Comparison of ENCODE assay signal across 12 mouse cellular contexts in genomic region chr17:78409900-78410299, GRCm38 (mm10). TPM values are rescaled to one million over a fixed set of nuclear protein-coding genes. Genes with fewer than 3 reads are reported as not detected.
DNase-seq lines count a peak whose midpoint lies in the region; ATAC-seq and TF ChIP-seq lines count a peak whose summit lies in the region.
"Had no signal": no experiment of that assay in that cellular context is flagged by ENCODE, and none has a peak within 500 bp of the region (broad histone marks: within the 10 kb centered on the region; RNA-seq: fewer than 3 reads in every experiment).

No protein-coding gene starts in this region.

- TF ChIP-seq POLR2A in lung, adult 2 months (IDR thresholded peaks at IDR 0.05; ENCODE audit: borderline replicate concordance, extremely low read depth, low read depth, low read length) = no peak
- no peak for TF ChIP-seq POLR2A in brain, embryonic 14.5 days (IDR thresholded peaks at IDR 0.05; ENCODE audit: borderline replicate concordance, extremely low read depth, insufficient read depth, insufficient read length, poor library complexity, severe bottlenecking)

- no peak overlapping the region for H3K9ac ChIP-seq in embryonic facial prominence, embryonic 15.5 days
- H3K9ac ChIP-seq in lung, embryonic 16.5 days (ENCODE audit: low read length) = no peak overlapping the region
- H3K9ac ChIP-seq in hindbrain, embryonic 16.5 days (ENCODE audit: low read depth, low read length) = no peak overlapping the region

- H3K27me3 ChIP-seq in embryonic facial prominence, embryonic 15.5 days = no peaks in the 10 kb centered on the region
- H3K27me3 ChIP-seq in embryonic facial prominence, embryonic 10.5 days (replicated peaks; ENCODE audit: low read depth, poor library complexity, severe bottlenecking) = no peaks in the 10 kb centered on the region
- H3K27me3 ChIP-seq in lung, embryonic 16.5 days (ENCODE audit: control insufficient read depth, insufficient read depth, low read depth, low read length) = no peaks in the 10 kb centered on the region
- H3K27me3 ChIP-seq in hindbrain, embryonic 16.5 days (replicated peaks; ENCODE audit: control insufficient read depth, insufficient read depth, low read length) = no peaks in the 10 kb centered on the region

- 54% methylated on average over 2 of the region's 2 CpGs for WGBS in embryonic facial prominence, embryonic 15.5 days
- 42% methylated on average over 2 of the region's 2 CpGs for WGBS in embryonic facial prominence, embryonic 10.5 days
- 44% methylated on average over 2 of the region's 2 CpGs for WGBS in lung, embryonic 16.5 days
- WGBS in lung, adult 2 months = 57% methylated on average over 2 of the region's 2 CpGs
- WGBS in hindbrain, embryonic 16.5 days = 43% methylated on average over 2 of the region's 2 CpGs

- H3K4me1 ChIP-seq in embryonic facial prominence, embryonic 15.5 days = 0 out of 2 replicates have a peak, but pooled peaks cover 3% of the 10 kb centered on the region
- peaks cover 8% of the 10 kb centered on the region; the same call in 1 of the 2 replicates for H3K4me1 ChIP-seq in embryonic facial prominence, embryonic 10.5 days
- peaks cover 7% of the 10 kb centered on the region for H3K4me1 ChIP-seq in lung, embryonic 16.5 days (replicated peaks; ENCODE audit: control insufficient read depth, insufficient read depth, low read length)
- H3K4me1 ChIP-seq in lung, adult 2 months (ENCODE audit: control insufficient read depth, insufficient read depth, low read length) = peaks cover 5% of the 10 kb centered on the region
- H3K4me1 ChIP-seq in hindbrain, embryonic 16.5 days (ENCODE audit: control insufficient read depth, insufficient read depth, low read depth, low read length) = no peaks in the 10 kb centered on the region

- H3K9me3 ChIP-seq in embryonic facial prominence, embryonic 15.5 days (replicated peaks) = no peaks in the 10 kb centered on the region
- no peaks in the 10 kb centered on the region for H3K9me3 ChIP-seq in embryonic facial prominence, embryonic 10.5 days
- H3K9me3 ChIP-seq in lung, embryonic 16.5 days (ENCODE audit: control insufficient read depth, low read length) = no peaks in the 10 kb centered on the region
- H3K9me3 ChIP-seq in hindbrain, embryonic 16.5 days (ENCODE audit: control insufficient read depth, low read length) = no peaks in the 10 kb centered on the region

- H3K27ac ChIP-seq in embryonic facial prominence, embryonic 15.5 days (replicated peaks) = no peak overlapping the region
- no peak overlapping the region for H3K27ac ChIP-seq in embryonic facial prominence, embryonic 10.5 days (replicated peaks)
- H3K27ac ChIP-seq in lung, embryonic 16.5 days (ENCODE audit: low read length) = no peak overlapping the region
- H3K27ac ChIP-seq in hindbrain, embryonic 16.5 days (ENCODE audit: low read depth, low read length) = no peak overlapping the region

- DNase-seq in embryonic facial prominence, embryonic 10.5 days (ENCODE audit: low spot score) = no peak
- DNase-seq in lung, adult 2 months = no peak
- DNase-seq in brain, embryonic 14.5 days (ENCODE audit: low read depth) = peak; percentile 64
- DNase-seq in right cerebral cortex, adult 18-20 months = no peak
- DNase-seq: adrenal gland, postnatal 25 days; heart, postnatal 10 days; kidney, adult 9 months; thymus, postnatal 4 days had no signal

- no peak for TF ChIP-seq CTCF in lung, adult 2 months (IDR thresholded peaks at IDR 0.05; ENCODE audit: insufficient read depth, low read length)
- TF ChIP-seq CTCF in brain, embryonic 14.5 days (IDR thresholded peaks at IDR 0.05; ENCODE audit: borderline replicate concordance, extremely low read depth, insufficient read depth, insufficient read length) = no peak

- no peak overlapping the region for H3K4me2 ChIP-seq in embryonic facial prominence, embryonic 15.5 days (replicated peaks)
- no peak overlapping the region for H3K4me2 ChIP-seq in lung, embryonic 16.5 days (ENCODE audit: low read depth, low read length)
- H3K4me2 ChIP-seq in hindbrain, embryonic 16.5 days (ENCODE audit: low read length) = no peak overlapping the region

- H3K36me3 ChIP-seq in embryonic facial prominence, embryonic 15.5 days = 0 out of 2 replicates have a peak, but pooled peaks cover 12% of the 10 kb centered on the region
- H3K36me3 ChIP-seq in embryonic facial prominence, embryonic 10.5 days (replicated peaks) = peaks cover 32% of the 10 kb centered on the region; the same call in 1 of the 2 replicates
- H3K36me3 ChIP-seq in lung, embryonic 16.5 days (ENCODE audit: control insufficient read depth, insufficient read depth, low read length) = peaks cover 2% of the 10 kb centered on the region; the same call in 1 of the 2 replicates
- no peaks in the 10 kb centered on the region for H3K36me3 ChIP-seq in hindbrain, embryonic 16.5 days (ENCODE audit: control insufficient read depth, insufficient read depth, low read length)

- peak; percentile 47; the same call in 1 of the 2 replicates for ATAC-seq in embryonic facial prominence, embryonic 15.5 days (ENCODE audit: insufficient number of reproducible peaks, low FRiP score, low TSS enrichment, low read depth)
- peak; percentile 83 for ATAC-seq in lung, embryonic 16.5 days (ENCODE audit: low read depth)
- ATAC-seq in hindbrain, embryonic 16.5 days = peak; percentile 91
- ATAC-seq in frontal cortex, adult (ENCODE audit: low TSS enrichment) = no peak

- no peak overlapping the region for H3K4me3 ChIP-seq in embryonic facial prominence, embryonic 15.5 days (replicated peaks)
- H3K4me3 ChIP-seq in embryonic facial prominence, embryonic 10.5 days = no peak overlapping the region
- H3K4me3 ChIP-seq in lung, embryonic 16.5 days (ENCODE audit: low read length) = no peak overlapping the region
- no peak overlapping the region for H3K4me3 ChIP-seq in lung, adult 2 months (replicated peaks; ENCODE audit: extremely low read depth, low read depth, low read length)
- H3K4me3 ChIP-seq in hindbrain, embryonic 16.5 days (ENCODE audit: low read length) = no peak overlapping the region

RNA-seq across cellular contexts. Expression of gene Fez2, which starts 8.1 kb away (rescaled TPM):
- polyA plus RNA-seq in embryonic facial prominence, embryonic 15.5 days (2015; fragmentation: Nextera tagmentation; extraction: Ambion mirVana) = 37.6 and 40.8 TPM in 2 replicates
- 34.8 and 36.6 TPM in 2 replicates for polyA plus RNA-seq in embryonic facial prominence, embryonic 10.5 days (2016; fragmentation: Nextera tagmentation; extraction: Ambion mirVana)
- 34.0 and 35.5 TPM in 2 replicates for polyA plus RNA-seq in lung, embryonic 16.5 days (2015; fragmentation: Nextera tagmentation; extraction: Ambion mirVana)
- polyA plus RNA-seq in lung, adult 2 months (2012; rRNA removed) = 29.5 and 40.0 TPM in 2 replicates
- 29.5 and 35.2 TPM in 2 replicates for polyA plus RNA-seq in brain, embryonic 14.5 days (2012; rRNA removed)
- 63.4 and 64.9 TPM in 2 replicates for polyA plus RNA-seq in hindbrain, embryonic 16.5 days (2015; fragmentation: Nextera tagmentation; extraction: Ambion mirVana)
